Mouse (Mus musculus) mouse embryonic stem cell (cell line): Measurements from ENCODE around the gene 1700061G19Rik.

Experiments
- in situ Hi-C, 2 experiments: fragments of 300-500 bp; cut with MboI; formaldehyde crosslinking; loops; 1 replicate in 1 of 2; 3 replicates in 1 of 2; pipeline ENCODE4 v1.14.3; 2019 to 2020; ENCODE audit warnings: low sequenced_read_pairs in 2 of 2, low pct_unique_long_range_greater_than_20kb in 1 of 2, mixed read lengths in 1 of 2; ENCODE audit not compliant: unreplicated experiment in 1 of 2

1700061G19Rik gene

DNA sequence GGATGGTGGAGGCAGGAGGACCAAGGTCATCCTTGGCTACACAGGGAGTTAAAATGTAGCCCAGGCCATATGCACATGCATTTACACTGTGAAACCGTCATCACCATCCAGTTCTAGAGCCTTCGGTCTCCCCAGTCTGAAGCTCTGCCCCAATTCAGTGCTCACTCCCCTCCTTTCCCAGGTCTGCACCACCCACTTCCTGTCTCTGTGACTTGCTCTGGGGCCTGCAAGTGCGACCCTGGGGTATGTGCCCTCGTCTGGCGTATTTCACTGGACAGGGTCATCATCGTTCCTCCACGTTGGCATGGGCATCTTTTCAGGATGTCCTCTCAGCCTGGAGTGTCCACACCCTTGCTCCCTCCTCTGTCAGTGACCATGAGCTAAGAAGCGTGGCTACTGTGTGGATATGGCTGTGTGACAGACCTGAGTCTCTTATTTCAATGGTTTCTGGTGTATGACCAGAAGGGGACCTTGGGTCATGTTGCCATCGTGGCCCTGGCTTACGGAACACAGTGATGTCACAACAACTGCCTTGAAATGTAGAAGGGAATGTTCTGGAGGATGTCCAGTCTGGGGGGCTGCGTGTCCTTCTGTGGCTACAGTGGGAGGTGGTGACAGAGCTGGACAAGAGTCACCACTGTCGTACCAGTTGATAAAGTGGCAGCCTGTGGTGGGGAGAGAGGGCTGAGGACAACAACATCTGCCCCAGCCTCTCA, at the start of gene 1700061G19Rik:
1700061G19Rik (plus strand) TSS at position 542 of the 716 bp plus-strand sequence.
- in situ Hi-C loops, result no loop called here

DNA sequence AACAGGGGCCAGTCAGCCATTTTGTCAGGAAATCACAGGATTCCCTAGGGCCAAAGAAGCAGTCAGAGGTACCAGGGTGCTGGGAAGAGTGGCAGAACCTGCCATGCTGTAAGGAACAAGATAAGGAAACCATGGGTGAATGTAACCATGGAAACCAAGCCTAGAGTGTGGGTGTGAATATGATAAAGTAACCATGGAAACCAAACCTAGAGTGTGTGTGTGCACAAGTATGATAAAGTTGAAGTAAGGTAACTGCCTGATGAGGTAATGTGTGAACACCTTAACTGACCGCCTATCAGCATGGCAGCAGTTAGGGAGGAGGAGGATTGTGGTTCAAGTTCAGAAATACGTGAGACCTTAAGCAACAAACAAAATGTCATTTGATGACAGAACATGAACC, 48.6 kb upstream of the 1700061G19Rik start:
- in situ Hi-C loops, result no loop called here

DNA sequence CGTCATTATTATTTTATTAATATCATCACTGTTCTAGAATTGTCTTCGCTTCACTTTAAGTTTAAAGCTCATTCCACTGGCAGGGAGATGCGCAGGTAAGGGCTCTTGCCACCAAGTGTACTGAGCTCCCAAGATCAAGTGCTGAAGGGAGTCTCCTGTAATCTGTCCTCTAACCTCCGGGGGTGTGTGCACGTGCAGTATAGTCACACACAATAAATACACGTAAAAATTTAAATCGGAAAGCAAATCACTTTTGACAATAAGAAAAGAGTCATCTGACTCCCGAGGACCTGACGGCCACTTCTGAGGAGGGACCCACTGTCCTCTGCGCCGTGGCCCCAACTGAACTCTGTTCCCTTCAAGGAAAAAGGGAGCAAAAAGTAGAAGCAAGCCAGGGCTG, 46.1 kb upstream of the 1700061G19Rik start:
- in situ Hi-C loops, result no loop called here

DNA sequence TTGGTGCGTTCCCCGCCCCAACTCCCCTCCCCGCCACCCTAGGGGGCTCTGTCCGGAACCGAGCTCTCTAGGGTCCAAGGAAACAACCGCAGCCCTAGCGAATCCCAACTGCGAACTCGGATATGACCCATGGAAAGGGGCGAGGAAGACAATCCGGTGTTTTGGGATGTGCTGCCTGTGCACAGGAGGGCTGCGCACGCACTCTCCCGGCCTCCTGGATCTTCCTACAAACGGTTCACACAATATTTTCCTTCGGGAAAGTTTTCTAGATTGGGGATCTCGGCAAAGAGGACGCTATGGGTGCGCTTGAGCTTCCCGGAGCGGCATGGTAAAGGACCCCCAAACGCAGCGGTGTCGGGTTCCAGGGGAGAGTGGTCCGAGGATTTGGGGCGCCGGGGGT, 45.5 kb upstream of the 1700061G19Rik start:
- in situ Hi-C loops, result no loop called here

DNA sequence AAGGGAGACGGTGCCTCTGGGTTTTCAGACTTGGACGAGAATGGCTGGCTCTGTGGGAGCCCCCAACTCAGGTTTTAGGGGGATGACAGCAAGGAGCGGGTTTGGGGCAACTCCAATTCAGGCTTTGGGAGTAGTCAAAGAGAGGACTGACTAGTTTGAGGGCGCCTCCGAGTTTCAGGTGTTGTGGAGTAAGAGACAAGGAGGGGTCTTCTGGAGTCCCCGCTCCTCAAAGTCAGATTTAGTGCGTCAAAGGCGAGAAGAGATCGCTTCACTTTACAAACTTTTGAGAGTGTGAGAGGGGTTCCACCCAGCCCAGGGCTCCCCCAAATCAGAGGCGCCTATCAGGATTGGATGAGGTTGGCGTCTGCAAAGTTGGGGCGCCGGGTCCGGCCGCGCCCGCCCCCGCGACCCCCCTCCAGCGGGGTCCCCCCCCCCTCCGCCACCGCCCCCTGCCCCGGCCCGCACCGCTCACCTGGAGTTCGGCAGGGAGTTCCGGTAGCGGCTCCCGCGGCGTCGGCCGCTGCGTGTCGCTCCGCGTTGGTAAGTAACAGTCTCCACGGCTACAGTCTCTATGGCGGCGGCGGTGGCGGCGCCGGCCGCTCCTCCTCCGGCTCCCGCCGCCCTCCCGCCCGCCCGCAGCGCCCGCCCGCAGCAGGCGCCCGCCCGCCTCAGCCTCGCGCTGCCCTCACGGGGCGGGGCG, 44.7 kb upstream of the 1700061G19Rik start, which contains the start of gene Rfx2:
Rfx2 (minus strand) TSS at position 603 of the 700 bp plus-strand sequence.
- in situ Hi-C loops, result no loop called here

DNA sequence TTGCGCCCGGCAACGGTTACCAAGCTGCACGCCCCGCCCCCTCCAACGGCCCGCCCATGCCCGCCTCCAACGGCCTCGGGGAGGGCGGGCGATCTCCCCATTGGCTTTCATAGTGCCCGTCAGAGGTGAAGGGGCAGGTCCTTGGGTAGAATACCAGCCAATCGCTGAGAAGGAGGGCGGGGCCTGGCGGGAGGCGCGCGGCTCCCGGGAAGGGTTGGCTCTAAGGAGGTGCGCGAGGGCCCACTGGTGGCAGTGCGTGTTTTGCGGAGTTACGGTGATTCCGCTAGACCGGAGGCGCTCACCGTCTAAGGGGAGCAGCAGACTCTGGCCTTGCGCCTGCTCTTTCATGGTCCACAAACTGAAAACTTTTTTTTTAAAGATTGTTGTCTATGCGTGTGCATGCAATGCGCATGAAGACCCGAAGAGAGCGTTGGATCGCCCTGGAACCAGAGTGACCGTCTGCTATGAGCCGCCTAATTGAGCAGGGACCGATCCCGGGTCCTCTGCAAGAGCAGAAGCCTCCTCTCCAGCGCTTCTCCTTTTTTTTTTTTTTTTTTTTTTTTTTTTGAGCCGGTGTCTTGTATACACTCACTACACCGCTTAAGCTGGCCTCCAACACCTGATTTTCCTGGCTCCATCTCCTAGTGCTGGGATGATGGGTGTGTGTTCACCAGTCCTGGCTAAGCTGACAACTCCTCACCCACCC, 44.0 kb upstream of the 1700061G19Rik start:
- in situ Hi-C loops, result no loop called here

DNA sequence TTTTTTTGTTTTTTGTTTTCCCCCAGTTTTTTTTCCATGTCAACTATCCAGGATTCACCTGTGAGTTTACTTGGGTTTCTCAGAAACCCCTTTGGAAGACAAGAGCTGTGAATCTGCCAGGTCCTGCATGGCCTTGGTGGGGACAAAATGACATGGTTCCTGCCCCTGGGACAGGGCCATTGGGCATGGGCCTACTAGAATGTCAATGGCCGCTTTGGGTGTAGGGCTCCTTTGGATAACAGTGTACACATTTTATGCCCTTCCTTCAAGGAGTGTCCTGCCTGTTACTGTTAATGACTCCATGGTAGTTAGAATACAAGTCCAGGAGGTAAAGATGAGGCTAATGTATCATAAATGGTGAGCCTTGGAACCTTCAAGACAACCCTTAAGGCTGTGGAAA, 42.4 kb upstream of the 1700061G19Rik start:
- in situ Hi-C loops, result no loop called here

DNA sequence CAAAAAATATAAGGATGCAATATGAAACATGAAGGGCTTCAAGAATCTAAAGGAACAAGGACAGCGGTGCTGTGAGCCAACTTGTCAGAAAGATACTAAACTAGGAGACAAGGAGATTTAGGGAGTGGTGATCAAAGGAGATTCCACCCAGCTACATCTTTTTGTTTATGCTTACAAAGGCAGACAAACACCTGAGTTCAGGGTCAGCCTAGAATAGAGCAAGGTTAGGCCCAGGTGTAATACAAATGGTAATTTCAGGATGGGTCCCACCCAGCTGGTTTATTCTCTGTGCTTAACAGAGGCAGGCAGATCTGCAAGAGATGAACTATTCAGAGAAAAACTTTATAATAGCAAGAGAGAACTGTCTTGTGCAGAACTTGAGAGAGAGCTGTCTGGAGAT, 41.9 kb upstream of the 1700061G19Rik start:
- in situ Hi-C loops, result no loop called here

DNA sequence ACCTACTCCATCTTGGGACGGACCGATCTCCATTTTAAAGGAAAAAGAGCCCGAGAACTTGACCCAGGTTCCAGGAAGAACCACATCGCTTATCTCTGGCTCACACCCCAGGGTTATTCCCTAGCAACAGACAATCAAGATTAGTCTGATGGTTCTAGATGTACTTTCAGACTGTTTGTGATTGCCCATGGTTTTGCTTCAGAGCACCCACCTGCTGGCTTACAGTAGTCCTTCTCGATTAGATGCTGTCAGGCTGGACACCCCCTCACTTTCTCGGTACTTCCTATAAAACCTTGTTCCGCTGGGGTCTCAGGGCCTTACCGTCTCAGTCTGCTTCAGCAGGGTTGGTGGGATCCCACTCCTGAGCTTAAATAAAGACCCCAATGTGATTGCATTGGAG, 38.9 kb upstream of the 1700061G19Rik start:
- in situ Hi-C loops, result no loop called here

DNA sequence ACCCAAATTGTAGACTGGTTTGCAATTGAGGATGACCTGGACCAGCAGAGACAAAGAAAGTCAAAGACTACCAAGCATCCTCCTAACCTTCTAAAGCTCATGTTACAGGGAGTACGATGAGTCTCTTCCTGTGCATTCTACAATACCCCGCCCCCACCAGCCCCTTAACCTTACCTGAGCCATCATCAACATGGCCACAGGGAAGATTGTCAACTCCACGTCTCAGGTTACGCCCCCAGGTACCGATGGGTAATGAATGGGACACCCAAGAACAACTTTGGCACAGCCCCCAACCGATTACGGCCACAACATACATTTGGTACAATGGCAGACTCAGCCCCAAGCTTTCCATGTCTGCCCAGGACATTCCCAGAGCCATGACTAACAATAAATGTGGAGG, 34.8 kb upstream of the 1700061G19Rik start:
- in situ Hi-C loops, result no loop called here

DNA sequence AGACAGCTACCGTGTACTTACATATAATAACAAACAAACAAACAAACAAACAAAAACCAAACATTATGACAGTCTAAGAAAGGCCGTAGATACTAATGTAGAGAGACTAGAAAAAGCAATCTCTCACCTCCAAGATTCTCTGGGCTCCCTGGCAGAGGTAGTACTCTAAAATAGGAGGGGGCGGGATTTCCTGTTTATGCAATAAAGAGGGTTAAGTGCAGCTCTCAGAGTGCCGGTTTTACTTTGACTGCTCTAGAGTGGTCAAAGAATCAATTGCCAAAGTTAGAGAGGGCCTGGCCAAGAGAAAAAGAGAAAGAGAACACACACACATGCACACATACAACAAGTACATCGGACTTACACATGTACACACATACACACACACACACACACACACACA, 33.1 kb upstream of the 1700061G19Rik start:
- in situ Hi-C loops, result no loop called here

DNA sequence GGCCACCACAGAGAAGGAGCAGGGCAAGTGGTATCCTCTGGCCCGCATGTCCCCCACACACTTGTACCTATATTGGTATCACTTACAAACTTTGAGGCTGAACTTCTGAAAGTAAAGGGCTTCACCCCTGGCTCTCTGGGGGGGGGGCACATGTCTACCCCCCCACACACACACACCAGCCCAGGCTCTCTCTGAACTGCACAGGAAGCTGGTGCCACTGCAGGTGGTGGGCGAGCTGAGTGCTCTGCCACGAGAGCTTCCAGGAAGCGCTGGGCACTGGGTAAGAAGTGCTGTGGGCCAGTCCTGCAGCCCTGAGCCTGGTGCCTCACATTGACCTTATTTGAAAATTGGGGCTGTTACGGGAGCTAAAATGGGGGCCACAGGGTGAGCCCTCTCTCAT, 31.6 kb upstream of the 1700061G19Rik start:
- in situ Hi-C loops, result no loop called here

DNA sequence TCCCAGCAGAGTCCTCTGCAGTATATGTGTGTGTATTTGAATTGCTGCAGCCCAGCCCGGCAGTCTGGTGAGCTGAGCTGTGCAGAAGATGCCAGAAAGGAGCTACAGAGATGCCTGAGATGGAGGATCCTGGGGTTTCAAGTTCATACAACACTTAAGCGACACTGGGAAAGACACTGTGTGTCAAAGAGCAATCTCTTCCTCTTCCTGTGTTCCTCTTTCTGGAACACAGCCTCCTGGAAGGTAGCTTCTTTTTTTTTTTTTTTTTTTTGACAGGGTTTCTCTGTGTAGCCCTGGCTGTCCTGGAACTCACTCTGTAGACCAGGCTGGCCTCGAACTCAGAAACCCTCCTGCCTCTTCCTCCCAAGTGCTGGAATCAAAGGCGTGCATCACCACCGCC, 26.5 kb upstream of the 1700061G19Rik start:
- in situ Hi-C loops, result no loop called here

DNA sequence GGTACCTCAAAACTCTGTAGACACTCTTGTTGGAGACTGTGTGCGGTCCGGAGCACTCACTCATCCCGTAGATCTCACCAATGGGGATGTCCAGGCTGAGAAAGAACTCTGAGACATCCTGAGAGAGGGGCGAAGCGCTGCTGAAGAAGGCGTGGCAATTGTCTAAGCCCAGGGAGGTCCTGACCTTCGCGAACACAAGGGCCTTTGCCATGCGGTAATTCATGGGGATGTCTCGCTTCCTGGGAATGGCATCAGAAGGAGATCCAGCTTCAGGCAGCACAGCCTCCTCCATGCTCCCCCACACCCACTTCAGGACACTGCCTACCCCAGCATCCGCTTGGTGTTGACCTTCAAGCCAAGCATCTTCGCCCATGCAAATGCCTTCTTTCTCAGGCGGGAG, 25.6 kb upstream of the 1700061G19Rik start:
- in situ Hi-C loops, result no loop called here

DNA sequence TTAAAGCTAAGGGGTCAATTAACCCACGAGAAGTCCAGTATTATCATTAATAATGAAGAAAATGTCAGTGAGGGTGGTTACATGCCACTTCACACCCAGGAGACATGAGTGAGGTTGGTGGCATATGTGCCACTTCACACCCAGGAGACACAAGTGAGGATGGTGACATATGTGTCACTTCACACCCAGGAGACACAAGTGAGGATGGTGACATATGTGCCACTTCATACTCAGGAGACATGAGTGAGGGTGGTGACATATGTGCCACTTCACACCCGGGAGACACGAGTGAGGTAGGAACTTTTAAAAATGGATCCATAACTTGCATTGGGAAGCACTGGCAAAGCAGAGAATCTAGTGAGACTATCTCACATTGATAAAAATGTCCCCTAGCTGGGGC, 24.1 kb upstream of the 1700061G19Rik start:
- in situ Hi-C loops, result no loop called here

DNA sequence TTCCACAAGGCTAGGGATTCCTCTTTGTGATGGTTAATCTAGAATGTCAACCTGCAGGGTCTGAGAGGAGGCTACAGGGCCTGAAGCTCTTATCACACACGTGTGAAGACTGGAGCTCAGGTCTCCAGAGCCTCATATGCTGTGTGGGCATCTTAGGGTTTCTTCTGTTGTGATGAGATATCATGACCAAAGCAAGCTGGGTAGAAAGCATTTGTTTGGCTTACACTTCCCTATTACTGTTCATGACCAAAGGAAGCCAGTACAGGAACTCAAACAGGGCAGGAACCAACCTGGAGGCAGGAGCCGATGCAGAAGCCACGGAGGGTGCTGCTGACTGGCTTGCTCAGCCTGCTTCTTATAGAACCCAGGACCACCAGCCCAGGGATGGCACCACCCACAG, 19.9 kb upstream of the 1700061G19Rik start:
- in situ Hi-C loops, result loop anchor here (5.0 kb wide), 2 partner anchors 38 to 43 kb away; no protein-coding TSS in a partner anchor

DNA sequence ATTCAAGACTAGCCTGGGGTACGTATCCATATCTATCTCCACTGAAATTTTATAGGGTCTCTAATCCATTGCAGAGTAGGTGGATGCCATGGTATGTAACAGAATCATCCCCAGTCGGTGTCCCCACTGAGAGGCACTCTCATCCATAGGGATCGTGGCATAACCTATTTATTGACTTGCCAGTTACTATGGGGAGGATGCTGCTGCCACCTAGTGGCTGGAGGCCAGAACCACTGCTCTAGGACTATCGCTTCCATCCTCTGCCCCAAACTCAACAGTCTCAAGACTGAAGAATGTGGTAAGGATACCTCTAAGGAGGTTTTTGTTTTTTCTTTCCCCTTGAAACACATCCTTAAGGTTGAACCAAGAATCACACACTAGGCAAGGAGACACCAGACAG, 17.1 kb upstream of the 1700061G19Rik start:
- in situ Hi-C loops, result loop anchor here (5.0 kb wide), 2 partner anchors 41 to 46 kb away; no protein-coding TSS in a partner anchor

DNA sequence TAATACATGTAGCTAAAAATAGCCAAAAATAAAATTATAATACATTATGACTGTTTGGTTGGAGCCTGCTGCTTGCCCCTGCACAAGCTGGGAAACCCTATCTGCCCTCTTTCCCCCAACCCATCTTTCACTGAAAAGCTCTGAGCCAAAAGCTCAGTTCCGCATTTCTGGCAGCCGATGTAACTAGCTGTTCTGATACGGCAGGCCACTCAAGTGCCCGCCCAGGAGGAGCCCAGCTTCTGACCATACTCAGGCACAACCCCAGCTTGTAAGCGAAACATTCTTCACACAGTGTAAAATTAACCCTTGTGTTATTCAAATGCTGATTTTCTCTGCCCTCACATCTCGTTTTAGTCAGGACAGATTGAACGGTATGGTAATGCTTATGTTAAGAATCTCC, 16.4 kb upstream of the 1700061G19Rik start:
- in situ Hi-C loops, result loop anchor here (5.0 kb wide), 2 partner anchors 42 to 47 kb away; no protein-coding TSS in a partner anchor

DNA sequence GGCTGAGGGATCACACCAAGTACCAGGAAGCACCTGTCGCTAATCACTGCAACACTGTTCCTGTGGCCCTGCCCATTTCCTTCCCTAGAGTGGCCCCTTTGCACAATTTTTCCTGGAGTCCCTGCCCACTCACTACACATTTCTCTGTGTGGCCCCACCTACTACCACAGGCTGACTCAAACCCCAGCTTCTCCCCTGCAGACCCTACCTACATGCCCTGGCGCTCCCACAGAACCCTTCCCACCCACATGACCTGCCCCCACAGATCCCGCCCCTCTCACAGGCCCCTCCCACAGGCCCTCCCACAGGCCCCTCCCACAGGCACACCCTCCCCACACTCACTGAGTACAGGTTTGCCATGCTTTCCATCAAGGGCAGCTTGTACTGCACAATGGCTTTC, 14.1 kb upstream of the 1700061G19Rik start:
- in situ Hi-C loops, result no loop called here
